Mouse (Mus musculus) embryonic fibroblast, embryonic 13.5 days (primary cell): ENCODE measurements at regions not wholly inside any gene's neighbourhood (a gene's known extent, or its start where the extent isn't known, plus 50 kb on each side); places are given as distances from the start of the nearest gene placed in this dataset.

ENCODE experiments used
- CTCF ChIP-seq: IDR thresholded peaks from 2 replicates; pipeline ENCODE4 v1.5.1; 2011; ENCODE audit warnings: mild to moderate bottlenecking, control low read depth, low read length, moderate library complexity, borderline replicate concordance; ENCODE audit not compliant: insufficient read depth
- POLR2A ChIP-seq: IDR thresholded peaks from 2 replicates; pipeline ENCODE4 v1.6.1; 2011; ENCODE audit warnings: low read depth, mild to moderate bottlenecking, control low read depth, low read length, moderate library complexity

GRCm38 (mm10) chr13:91377428-91377827 is 82.7 kb upstream of the Ssbp2 start:
- TF ChIP-seq CTCF = no peak
- no peak for TF ChIP-seq POLR2A
